Mouse (Mus musculus): ENCODE data around the gene Ier2. TPM values are rescaled to one million over a fixed set of nuclear protein-coding genes. Genes with fewer than 3 reads are reported as not detected.
A peak's percentile ranks its signal among the peaks of the same experiment; 100 is the strongest.
"Not testable (repeated sequence)": the region's sequence is repeated elsewhere in the genome, so short reads cannot be mapped to it uniquely, and the experiment has no call there.

Gene Ier2
- total RNA-seq, 2 experiments from 2014 or later, result 15.5 to 19.9 TPM

DNA sequence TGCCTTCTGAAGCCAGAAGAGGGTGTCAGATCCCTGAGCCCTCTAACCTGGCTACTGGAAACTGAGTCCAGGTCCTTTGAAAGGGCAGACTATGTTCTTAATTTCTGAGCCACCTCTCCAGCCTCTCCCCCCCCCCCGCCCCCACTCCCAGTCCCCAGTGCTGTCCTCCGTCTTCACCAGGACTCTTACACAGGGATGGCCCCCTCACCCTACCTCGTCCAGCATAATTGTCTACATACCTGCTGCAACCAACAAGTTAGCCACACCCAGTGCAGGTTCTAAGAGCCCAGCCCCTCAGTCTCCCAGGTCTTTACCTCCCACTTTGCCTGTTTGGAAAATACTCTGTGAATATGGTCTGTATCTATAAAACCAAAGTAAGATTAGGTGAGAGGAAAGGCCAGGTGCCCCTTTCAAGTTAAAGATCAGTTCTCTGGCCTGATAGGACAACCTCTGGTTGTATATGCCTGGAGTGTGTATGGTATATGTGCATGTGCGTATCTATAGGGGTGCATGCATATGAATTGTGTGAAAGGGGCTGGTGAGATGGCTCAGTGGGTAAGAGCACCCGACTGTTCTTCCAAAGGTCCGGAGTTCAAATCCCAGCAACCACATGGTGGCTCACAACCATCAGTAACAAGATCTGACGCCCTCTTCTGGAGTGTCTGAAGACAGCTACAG lies 21.9 kb downstream of the Ier2 start:
- no peak for DNase-seq (ENCODE audit: low spot score in 2 of 2)

DNA sequence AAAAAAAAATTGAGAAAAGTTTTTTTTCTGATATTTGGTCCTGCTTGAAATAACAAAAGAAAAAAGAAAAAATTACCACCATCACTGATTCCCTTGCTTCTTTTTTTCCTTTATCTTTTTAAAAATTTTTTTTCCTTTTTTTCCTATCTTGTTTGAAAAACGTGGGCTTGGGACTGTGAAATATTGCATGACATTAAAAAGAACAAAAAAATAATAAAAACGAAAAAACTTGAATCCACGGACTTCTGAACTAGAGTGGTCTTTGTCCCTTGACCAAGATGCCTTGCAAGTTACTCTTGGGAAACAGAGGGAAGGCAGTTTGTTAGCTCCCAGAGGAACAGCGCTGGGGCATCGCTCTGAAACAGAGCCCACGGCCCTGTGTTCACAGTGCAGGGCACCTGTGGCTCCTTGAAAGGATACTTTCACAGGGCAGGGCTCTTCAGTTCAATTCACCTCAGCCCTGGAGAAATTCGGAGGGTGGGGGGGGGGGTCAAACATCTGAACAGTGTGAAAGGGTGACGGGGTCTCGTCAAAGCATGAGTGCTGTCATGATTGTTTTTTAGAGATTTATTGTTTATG lies 22.6 kb downstream of the Ier2 start:
- no peak for DNase-seq (ENCODE audit: low spot score in 2 of 2)

DNA sequence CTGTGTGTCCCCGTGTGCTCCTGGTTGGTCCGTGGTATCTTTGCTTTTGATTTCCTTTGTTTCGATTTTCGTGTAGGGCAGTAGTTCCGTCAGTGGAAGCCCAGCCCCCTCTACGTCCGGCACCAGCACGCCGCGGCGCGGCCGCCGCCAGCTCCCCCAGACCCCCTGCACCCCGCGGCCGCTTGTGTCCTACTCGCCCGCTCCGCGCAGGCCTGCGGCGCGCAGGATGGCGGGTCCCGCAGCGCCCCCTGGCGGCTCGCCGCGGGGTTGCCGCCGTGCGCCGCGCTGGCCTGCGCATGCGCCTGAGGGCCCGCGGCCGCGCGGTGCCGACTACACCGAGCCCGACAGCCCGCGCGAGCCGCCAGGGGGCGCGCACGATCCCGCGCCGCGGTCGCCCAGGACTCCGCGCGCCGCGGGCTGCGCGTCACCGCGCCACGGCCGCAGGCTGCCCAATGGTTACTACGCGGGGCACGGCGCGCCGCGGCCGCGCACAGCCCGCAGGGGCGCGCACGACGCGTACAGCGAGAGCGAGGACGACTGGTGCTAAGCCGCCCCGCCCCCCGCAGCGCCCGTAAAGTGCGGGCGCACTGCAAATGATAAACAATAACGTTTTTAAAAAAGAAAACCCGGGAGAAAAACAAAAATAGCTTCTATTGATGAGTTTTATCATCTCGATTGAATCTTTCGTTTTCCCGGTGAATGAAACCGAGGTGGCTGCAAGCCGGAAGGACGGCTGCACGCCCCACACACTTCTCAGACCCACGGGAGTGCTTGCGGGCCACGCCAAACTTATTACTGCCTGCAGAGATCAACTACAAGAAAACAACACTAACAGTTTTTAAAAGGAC lies 23.3 kb downstream of the Ier2 start:
- DNase-seq (ENCODE audit: low spot score in 2 of 2), result peak; percentile 85 to 95

DNA sequence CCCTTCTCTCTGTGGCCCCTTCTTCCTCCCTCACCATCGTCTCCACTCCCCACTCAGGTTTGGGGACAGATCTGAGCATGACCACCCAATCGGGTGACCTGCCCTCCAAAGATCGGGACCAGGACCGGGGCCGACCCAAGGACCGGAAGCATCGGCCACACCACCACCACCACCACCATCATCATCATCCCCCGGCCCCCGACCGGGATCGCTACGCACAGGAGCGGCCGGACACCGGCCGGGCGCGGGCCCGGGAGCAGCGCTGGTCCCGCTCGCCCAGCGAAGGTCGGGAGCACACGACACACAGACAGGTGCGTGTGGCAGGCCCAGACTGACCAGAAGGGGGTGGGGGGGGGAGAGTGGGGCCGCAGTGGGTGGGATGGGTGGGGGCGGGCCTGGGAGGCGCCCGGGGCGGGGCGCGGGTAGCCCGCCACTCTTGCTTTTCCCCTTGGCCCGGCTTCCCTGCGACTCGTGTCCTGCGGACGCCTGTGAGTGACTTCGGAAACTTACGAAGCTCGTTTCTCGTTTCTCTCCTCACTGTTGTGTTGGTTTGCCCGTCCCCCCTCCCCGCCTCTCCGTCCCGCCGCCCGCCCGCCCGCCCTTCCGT lies 24.0 kb downstream of the Ier2 start:
- no peak for DNase-seq (ENCODE audit: low spot score in 2 of 2)

DNA sequence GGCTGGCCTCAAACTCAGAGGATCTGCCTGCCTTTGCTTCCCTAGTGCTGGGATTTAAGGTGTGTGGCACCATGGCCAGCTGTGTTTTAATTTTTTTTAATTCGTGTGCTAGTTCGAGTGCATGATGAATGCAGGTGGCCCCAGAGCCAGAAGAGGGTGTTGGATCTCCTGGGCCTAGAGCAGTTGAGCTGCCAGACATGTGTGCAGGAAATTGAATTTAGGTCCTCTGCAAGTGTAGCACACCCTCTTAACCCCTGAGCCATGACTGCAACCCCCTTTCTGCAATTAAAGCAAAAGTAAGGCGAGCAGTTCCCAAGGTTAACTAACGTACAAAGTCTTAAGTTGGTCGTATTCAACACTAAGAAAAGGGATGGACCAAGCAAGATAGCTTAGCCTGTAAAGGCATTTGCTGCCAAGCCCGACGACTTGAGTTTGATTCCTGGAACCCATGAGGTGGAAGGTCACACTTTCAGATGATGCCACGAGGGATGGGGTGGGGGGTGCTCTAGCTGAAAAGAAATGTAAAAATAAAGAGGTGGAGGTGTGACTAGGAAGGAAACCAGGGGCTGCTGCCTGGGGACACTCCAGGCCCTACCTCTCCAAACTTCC lies 24.6 kb downstream of the Ier2 start:
- no peak for DNase-seq (ENCODE audit: low spot score in 2 of 2)

DNA sequence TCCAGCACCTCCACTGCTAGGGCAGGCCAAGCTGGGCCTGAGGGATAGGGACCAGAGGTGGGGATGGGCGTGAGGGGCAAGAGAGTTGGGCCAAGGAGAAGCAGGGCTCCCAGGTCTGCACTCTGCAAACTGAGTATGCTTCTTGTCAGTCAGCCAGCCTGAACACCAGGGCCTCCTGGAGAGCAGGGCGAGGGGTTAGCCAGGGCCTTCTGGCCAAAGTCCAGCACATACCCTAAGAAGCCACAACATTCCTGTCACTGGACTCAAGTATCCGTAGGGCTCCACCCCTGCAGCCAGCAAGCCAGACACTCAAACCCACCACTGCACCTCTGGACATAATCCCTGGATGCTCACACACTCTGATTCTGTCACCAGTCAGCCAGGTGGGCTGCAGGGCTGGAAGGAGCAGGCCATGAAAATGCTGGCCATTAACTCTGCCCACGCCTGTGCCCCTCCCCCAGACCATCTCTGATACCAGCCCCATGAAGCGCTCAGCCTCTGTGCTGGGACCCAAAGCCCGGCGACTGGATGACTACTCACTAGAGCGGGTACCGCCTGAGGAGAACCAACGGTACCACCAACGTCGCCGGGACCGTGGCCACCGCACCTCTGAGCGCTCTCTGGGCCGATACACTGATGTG lies 26.5 kb downstream of the Ier2 start:
- DNase-seq (ENCODE audit: low spot score in 2 of 2), result no peak

DNA sequence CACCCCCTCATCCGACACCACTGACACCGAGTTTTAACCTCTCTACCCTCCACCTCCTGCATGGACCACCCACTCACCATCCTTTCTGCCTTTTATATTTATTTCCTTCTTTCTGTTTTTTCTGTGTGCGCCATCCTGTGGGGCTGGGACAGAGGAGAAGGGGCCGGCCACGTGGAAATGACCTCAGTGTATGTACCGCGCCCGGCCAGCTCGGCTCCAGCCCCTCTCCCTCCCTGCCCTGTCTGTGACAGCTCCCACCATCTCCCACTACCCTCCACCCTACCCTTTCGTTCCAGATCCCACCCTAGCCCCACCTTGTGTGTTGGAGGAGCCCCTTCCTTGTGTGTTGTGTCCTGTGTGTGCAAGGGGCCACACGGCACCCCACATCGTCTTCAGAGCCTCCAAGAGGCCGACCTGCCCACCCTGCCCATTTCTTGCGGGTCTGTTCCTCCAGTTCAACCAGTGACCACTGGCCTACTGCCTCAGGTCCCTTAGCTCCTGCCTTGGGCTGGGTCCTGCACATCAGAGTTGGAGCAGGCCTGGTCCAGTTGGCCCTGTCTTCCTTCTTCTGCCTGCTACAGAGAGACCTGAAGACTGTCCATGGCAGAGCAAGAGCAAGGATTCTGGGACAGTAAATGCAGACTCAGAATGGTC lies 27.1 kb downstream of the Ier2 start:
- DNase-seq (ENCODE audit: low spot score in 2 of 2), result no peak

DNA sequence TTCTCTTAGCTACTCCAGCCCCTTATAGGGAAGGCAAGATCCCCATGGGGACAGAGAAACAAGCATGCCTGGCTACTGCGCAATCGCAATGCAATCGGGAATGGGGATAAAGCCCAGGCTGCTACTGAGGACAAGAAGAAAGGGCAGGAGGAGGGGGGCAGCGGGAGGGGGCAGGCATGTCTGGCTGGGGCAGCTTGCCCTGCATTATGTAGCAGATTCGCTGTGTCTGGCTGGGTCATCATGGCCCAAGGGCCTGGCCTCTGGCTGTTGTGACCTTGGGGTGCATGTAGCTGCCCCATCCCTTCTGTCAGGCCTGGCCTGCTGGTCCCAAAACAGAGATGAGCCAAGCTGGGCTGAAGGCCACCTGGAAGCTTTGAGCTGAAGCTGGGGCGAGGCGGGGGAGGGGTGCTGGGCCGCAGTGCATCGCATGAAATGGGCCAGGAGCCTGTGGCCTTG lies 27.8 kb downstream of the Ier2 start:
- DNase-seq (ENCODE audit: low spot score in 2 of 2), result peak in 1 of 2 experiments; percentile 55

DNA sequence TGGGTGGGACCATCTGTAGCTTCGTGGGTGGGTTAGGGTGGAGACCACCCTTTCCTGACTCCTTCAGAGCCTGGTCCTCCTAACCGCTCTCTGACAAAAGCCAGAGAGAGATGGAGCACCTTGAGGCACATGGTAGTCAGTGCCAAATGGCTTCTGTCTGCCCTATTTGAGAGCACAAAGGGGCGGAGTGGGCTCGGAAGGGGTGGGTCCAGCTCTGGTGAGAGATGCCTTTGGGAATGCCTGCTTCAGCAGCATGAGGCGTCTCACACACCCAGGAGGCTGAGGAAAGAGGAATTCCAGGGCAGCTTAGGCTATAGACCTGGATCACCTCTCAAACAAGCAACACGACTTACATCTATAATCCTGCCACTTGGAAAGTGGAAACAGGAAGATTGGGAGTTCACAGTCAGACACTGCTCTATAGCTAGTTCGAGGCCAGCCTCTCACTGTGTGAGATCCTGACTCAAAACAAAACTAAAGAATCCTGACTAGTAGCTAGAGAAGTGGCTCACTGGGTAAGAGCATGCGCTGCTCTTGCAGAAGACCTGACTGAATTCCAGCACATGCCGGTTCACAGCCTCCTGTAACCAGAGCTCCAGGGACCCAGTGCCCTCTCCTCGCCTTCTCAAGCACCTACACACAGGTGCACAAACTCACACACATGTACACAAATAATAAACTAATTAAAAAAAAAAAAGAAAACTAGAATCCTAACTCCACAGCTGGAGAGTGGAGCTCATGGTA lies 28.6 kb downstream of the Ier2 start:
- no peak for DNase-seq (ENCODE audit: low spot score in 2 of 2)

DNA sequence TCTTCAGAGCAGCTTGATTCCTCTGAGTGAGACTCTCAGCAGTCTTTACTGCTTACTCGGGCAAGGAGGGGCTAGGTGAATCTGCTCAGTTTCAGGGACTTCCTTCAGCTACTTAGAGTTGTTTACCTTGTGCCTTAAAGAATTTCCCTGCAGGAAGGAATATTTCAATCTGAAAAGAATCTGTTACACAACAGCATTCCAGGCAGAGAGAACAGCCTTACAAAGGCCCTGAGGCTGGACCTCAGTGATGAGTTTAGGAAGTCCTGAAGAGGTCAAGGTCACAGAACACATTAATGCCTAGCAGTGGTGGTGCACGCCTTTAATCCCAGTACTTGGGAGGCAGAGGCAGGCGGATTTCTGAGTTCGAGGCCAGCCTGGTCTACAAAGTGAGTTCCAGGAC lies 30.8 kb downstream of the Ier2 start:
- no peak for DNase-seq (ENCODE audit: low spot score in 2 of 2)

DNA sequence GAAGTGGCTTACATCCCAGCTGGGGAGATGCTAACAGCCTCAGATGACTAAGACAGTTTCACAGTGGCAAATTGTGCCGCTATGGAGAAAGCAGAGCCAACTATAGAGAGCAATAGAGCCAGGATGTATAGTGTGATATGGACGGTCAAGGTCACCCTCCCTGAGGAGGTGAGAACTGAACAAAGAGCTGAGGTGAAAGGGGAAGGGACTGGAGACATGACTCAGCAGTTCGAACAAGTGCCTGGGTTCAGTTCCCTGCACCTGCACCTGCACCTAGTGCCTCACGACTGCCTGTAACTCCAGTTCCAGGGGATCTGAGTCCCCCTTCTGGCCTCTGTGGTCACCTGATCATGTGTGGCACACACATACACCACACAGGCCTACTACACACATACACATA lies 32.5 kb downstream of the Ier2 start:
- DNase-seq (ENCODE audit: low spot score in 2 of 2), result no peak

DNA sequence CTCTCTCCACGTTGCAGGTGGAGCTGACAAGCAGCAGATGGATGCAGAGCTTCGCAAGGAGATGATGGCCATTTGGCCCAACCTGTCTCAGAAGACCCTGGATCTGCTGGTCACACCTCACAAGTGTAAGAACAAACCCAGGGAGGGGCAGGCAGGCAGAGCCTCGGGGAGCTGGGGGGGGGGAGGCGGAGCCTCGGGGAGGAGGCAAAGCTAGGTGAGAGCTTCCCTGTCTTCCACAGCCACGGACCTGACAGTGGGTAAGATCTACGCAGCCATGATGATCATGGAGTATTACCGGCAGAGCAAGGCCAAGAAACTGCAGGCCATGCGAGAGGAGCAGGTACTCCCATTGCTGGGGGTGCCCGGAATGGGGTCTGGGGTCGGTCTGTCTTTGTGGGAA lies 33.1 kb downstream of the Ier2 start:
- DNase-seq (ENCODE audit: low spot score in 2 of 2), result no peak

DNA sequence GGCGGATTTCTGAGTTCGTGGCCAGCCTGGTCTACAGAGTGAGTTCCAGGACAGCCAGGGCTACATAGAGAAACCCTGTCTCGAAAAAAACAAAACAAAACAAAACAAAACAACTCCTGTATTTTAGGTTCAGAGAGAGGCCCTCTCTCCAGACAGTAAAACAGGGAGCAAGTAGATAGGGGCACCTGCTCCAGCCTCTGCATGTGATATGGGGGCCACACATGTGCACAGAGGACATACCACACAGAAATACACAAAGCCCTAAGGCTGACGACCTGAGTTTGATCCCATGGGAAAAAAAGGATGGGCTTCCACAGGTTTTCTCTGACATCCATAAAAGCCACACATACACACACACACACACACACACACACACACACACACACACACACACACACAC lies 39.2 kb downstream of the Ier2 start:
- DNase-seq (ENCODE audit: low spot score in 2 of 2), result not testable (repeated sequence)

DNA sequence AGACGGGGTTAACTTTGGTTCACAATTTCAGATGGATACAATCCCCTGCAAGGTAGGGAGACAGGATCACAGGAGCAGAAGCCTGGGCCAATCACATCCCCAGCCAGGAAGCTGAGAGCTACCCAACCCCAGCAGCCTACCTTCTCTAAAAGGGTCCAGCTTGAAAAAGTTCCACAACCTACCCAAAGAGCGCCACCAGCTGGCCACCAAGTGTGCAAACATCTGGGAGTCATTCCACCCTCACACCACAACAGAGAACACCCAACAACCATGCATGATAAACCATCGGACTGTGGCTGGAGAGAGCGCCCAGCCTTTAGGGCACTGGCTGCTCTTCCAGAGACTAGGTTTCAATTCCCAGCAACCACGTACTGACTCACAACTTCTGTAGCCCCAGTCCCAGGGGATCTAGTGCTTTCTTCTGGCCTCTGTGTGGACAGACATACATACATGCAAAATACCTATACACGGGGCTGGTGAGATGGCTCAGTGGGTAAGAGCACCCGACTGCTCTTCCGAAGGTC lies 41.5 kb downstream of the Ier2 start:
- no peak for DNase-seq (ENCODE audit: low spot score in 2 of 2)

DNA sequence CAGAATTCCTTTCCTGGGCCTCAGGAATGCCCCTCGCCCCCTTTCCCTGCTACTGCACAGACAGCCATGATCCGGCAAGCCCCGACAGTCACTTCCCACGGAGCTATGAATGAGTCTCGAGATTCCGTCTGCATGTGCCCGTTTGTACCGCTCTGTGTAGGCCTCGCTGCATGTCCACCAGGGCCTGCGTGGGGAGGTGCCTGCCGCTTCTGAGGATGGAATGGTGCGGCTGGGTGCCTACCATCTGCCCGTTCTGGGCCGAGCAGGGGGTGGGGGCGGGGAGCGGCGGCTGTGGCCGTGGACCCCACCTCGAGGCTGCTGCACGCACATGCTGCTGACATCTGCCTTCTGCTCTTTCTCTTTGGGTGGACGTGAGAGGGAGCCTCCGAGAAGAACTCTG lies 45.6 kb downstream of the Ier2 start:
- DNase-seq (ENCODE audit: low spot score in 2 of 2), result peak in 1 of 2 experiments; percentile 40

DNA sequence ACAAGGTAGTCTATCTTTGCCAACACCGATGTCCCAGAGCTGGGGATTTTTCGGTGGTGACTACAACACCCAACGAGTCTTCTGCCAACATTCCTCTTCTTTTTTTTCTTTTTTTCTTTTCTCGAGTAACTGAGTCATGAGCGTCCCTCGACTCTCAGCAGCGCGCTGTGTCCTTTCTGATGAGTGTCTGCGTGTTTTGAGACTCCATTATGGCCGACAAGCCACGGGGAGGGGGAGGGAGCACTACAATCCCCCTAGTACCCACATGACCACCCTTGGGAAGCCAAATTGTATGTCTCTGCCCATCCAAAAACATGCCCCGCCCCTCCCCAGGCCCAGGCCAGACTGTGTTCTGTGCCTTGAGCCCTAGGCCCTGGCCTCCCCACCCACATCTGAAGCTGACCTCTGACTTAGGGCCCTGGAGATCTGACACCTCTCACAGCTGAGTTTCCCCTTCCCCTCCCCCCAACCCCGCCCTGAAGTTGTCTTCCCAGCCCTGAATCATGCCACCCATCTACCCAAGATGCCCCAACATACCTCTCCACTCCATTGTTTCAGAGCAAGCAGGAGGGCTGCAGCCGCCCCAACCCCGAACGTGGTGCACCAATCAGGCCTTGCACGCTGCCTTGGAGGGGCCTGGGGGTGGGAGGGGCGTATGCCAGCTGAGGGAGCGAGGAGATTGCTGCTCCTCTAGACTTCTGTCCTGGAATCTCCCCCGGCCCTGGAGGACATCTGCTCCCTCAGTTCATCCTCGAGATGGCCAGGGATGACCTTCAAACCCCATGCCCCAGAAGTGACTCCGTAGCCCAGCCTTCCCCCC lies 46.8 kb downstream of the Ier2 start:
- no peak for DNase-seq (ENCODE audit: low spot score in 2 of 2)

DNA sequence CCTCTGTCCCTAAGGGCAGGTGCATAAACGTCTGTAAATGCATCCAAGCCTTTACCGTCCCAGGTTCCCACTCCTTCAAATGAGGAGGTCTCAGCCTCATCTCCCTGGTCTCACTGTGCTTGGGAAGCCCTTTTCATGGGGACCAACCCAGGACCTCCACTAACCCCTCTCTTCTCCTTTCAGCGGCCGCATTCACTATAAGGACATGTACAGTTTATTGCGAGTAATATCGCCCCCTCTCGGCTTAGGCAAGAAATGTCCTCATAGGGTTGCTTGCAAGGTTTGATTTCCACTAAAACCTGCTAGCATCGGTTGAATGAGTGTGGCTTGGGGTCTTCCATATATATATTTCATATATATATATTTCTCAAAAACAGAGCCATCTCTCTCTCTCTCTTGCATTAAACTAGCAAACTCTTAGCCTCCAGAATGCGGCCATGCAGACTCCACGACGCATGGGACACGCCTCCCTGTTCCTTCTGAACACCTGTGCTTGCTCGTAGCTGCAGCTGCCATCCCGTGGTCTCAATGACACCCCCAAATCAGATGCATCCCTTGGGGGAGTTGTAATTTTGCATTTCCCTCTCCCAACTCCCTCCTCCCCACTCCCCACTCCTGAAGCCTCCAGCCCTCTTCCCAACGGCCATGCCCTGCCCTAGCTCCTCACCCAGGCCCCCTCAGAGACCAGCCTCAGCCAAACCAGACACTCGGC lies 48.0 kb downstream of the Ier2 start:
- DNase-seq (ENCODE audit: low spot score in 2 of 2), result peak in 1 of 2 experiments; percentile 45

Measured in left cerebral cortex, adult 18-20 months (tissue).